Mouse (Mus musculus) left cerebral cortex, adult 11 months (tissue): ENCODE data around the gene Il1rap.

Experiments used
- DNase-seq: peaks from one replicate; pipeline ENCODE4 v3.0.0; 2022; ENCODE audit warnings: low spot score

The Il1rap gene

GRCm38 (mm10) chr16:26728139-26728538 lies 146.6 kb downstream of the Il1rap start:
- DNase-seq = no peak

GRCm38 (mm10) chr16:26730941-26731340 lies 149.4 kb downstream of the Il1rap start:
- no peak for DNase-seq

GRCm38 (mm10) chr16:26732566-26732965 lies 151.1 kb downstream of the Il1rap start:
- DNase-seq = no peak

GRCm38 (mm10) chr16:26755381-26756155 lies 174.1 kb downstream of the Il1rap start:
- no peak for DNase-seq

GRCm38 (mm10) chr16:26775976-26776375 lies 194.5 kb downstream of the Il1rap start:
- peak; percentile 75 for DNase-seq

- no peak for DNase-seq
Observed at GRCm38 (mm10) chr16:26777132-26777531, 195.6 kb downstream of the Il1rap start.
